Mouse (Mus musculus): Measurements from ENCODE around the gene Hcrtr2.

- TF ChIP-seq CTCF (IDR thresholded peaks at IDR 0.05) (no peak), EP300 (IDR thresholded peaks at IDR 0.05) (no peak)
These were observed 7.4 kb upstream of the Hcrtr2 start for GRCm38 (mm10) chr9:76331081-76331480.

Data from lung, postnatal 0 days (tissue).